Mouse (Mus musculus) lung, postnatal 4 days (tissue): ENCODE results near the gene Clec1b.

Experiments used
- DNase-seq, 2 experiments: peaks; one replicate each; pipeline ENCODE4 v3.0.0; 2021

Clec1b gene

DNA sequence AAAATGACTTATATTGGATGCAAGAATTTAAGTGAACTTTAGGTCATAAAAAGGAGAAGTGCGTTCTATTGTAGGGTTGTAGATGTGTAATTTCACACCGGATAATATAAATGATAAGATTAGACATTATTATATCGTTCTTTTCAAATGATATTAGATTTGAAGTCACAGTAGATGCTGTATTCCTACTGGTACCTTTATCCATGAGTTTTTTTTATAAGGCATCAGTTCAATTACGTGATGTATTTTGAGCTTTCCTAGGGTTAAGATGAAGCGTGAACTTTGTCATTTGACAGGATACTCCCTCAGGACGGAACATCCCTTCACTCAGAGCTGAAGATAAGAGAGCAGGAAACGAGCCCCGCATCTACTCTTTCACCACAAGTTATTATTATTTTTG, at the start of gene Clec1b:
TSS of gene Clec1b (plus strand) at position 301 of the 400 bp plus-strand sequence.
- no peak for DNase-seq

DNA sequence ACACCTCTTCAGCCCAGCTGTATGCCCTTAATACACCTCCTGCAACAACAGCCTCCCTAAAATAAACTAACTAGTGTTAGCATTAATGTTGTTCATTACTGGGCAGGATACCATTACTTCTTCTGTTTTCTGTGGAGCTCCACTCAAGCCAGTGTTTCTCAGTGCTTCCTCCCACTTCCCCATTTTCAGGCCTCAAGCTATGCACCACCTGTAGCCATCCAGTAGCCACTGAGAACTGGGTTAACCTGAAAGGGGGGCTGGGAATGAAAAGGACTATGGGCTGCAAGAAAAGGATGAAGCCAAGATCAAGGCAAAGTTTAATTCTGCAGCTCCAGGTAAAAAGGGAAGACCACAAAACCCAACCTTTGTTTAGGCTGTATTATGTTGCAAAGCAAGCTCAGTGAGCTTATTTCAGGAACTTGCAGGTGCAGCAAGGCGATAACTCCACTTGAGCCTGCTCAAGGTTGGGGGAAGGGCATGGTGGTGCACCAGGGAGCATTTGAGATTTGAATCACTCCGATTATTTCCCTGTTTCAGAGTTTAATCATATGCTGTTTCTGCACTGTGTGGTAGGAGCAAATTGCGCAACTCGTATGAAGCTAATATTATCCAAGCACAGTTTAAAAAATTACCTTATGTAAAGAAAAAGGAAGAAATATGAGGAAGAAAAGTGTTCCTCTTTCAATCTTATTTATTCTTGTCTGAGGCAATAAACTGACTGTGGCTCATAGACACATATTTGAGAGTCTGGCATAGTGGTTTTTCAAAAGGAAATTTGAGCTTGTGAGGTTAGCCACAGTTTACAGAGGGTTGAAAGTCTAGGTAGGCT, 47.4 kb upstream of the Clec1b start:
- DNase-seq = peak in 1 of 2 experiments; percentile 31

DNA sequence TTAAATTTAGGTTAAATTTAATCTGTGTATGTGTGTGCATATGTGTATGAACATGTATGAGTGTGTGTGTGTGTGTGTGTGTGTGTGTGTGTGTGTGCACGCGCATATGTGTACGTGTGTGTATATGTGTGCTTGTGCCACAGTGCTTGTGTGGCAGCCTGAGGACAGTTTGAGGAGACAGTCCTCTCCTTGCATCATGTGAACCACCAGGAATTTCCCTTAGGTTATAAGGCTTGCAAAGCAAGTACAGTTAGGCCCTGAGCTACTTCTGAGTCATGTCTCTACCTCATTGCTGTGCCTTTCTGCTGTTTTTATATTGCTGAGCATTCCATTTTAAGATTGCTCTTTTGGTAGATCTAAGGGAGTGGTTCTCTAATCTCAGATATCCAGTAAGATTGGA, 46.0 kb upstream of the Clec1b start:
- DNase-seq = no peak

DNA sequence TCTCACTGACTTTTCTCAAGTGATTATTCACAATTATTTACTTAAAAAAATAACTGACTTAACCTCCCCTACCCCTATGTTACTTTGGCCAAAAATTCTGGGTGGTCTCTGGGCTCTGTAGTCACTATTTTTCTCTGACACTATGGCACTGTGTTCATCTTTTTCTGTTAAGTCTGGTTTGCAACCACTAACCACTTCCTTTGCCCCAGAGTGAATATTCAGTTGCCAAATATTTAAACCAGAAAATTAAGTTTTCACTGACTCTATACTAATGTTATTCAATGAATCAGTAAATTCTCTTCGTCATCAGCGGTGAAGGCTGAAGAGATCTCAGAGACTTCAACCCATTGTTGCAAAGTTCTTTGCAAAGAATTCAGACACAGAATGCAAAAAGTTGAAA, 41.3 kb upstream of the Clec1b start:
- DNase-seq = no peak

DNA sequence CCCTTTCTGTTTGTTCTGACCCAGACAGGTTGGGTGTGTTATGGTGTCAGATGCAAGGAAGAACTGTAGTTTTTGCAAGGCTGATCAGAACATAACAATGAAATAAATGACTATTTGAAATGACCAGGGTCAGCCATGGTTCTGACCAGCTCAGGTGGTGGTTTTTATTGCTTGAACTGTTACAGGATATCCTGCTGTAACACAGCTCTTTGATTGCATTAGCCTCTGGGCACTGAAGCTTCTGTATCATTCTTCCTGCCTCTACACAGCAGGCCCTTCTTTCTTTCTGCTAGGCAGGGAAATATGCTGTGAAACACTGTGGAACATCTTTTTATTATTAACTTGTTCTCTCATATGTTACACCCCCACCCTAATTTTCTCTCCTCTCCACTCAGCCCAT, 40.7 kb upstream of the Clec1b start:
- DNase-seq = no peak

DNA sequence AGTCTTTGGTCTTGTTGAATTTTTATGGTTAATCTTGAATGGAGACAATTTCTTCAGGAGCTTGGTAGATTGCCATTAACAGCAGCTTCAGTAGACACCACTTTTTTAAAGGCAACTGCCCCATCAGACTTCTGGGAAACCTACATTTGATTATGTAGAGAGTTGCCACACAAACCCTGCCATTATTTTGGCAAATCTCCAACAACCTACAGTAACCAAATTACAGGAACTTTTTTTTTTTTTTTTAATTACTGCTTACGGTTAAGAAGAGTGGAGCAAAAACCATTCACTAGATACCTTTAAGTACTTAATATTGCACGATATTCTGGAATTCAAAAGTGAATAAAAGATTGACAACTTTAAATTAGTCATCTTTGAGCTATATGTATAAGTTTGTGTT, 37.6 kb upstream of the Clec1b start:
- DNase-seq = no peak

DNA sequence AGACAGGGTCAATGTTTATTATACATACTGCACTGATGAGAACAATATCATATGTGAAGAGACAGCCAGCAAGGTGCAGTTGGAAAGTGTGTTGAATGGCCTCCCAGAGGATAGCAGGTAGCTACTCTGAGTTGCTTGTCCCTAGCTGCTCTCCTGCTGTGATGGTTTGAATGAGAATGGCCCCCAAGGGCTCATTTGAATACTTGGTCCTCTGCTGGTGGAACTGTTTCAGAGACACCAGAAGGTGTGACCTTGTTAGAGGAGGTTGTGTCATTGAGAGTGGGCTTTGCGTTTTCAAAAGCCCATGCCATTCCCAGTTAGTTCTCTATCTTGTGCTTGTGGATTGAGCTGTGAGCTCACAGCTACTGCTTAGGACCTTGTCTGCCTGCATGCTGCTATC, 33.2 kb upstream of the Clec1b start:
- DNase-seq = no peak

DNA sequence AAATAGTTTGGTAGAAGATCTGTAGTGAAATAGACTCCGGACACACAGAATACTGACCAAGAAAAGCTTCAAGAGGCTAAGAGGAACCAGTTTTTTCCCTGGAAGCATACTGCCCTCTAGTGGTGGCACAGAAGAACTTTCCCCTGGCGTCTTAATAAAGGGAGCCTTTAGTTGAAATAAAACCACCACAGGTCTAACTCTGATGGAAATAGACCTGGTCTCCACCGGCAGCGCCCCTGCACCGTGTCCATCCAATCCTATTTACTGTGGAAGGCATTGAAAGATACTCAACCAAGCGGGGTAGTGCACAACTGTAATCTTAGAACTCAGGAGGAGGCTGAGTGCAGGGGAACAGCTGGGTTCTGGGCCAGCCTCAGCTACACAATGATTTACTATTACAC, 31.1 kb upstream of the Clec1b start:
- DNase-seq = peak in 1 of 2 experiments; percentile 67

DNA sequence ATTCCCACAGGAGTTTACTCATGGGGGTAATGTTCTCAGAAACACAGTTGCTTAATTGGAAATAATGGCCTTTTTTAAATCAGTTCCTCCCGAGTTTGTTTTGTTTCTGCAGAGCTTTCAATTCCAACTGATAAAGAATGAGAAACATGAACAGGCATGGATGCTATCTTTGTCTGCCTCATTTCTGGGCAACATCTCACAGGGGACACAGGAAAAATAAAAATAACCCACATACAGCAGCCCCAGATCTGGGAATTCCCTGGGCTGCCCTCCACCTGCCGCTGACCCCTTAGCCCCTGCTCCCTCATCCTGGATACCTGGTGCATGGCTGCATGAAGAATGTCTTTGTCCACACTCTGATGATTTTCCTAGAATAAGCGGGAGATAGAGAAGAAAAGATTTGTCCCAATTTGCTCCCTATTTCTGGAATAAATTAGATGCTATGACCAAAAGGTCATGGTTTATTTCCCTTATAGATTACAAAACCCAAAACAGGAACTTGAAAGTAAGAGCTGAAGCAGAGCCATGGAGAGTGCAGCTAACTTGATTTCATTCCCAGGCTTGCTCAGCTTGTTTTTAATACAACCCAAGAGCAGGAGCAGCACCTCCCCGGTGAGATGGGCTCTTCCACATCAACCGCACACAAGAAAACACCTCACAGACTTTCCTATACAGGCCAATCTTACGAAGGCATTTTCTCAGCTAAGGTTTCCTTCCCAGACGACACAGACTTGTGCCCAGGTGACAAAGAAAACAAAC, 27.5 kb upstream of the Clec1b start:
- no peak for DNase-seq

DNA sequence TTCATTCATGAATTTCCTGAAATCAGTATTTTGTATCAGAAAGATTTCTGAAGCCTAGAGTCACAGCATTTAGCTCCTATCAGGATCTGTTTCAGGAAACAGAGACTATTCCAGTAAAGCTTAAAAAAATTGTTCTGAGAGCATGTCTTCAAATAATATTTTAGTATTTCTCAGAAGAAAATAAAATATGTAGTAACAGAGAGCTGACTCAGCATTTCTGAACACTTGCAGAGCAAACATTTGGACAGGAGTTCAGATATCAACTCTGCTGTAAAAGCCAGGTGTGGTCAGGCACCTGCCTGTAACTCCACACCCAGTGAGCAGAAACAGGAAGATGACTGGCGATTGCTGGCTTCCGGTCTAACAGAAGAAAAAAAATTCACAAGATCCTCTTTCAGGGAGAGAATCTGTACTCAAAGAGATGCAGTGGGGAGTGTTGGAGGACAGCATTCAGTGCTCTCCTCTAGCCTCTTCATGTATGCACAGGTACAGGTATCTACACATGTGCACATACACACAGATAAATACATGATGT, 22.1 kb upstream of the Clec1b start:
- no peak for DNase-seq

DNA sequence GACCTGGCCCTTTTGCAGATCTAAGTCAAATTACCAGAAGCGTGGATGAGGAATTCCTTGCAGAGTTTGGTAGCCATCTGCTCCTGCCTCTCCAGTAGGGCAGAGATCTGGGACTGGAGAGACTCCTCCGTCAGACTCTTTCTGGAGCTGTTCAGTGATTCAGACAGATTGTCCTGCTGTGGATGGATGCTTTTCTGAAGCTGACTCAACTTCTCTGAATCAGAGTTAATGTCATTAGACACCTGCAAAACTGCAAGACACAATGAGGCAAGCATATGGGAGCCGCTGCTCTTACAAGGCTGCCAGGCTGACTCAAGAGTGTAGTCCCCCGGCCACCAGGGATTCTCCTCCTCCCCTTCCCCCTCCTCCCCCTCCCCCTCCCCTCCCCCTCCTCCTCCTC, 16.6 kb upstream of the Clec1b start:
- DNase-seq = no peak

DNA sequence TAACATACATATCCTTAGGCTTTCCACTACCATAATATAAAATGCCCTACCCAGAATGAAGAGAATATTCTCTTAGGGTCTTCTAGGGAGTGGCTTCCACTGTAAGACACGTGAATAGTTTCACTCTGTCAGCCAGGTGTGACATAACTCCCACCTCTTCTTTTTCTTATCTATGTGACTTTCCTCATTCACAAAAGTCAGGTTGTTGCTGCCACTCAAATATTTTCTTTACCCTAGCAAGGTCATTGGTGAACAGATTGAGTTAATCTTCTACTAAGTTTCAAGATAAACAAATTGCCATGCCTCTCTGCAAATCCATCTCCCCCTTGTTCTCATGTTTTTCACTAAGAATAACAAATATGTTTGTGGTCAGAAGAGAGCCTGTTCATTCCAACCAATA, 15.4 kb upstream of the Clec1b start:
- DNase-seq = no peak

DNA sequence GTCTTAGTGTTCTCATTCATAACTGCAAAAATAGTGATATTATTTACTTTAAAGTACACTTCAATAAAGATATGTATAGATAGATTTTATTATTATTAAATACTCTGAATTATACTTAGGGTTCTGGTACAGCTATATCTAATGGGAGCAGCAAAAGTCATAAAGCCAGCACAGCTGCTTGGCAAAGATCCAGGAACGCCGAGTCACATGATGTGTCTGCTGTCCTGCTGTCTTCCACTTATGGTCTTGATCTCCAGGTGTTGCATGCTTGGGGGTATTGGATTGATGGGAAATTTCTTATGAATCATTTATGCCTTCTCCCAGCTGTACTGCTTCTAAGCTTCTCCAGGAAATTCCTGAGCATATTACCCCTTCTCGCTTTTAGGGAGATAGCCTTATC, 13.6 kb upstream of the Clec1b start:
- no peak for DNase-seq

DNA sequence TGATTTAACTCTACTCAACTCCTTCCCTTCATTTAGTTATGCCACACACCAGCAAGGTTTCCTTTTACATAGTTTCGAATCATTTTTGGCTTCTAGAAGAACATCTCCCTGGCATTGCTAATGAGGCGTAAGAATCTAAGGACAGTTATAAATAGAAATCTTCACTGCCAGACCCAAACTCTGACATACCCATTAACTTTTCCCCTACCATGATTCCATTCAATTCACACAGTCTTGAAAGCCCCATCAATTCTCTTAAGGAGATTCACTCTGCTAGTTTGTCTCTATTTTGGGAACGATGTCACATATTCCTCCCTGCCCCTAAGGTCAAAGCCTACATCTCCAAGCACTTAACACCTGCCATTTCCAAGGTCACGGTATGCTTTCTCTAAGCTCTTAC, 12.1 kb upstream of the Clec1b start:
- DNase-seq = no peak

DNA sequence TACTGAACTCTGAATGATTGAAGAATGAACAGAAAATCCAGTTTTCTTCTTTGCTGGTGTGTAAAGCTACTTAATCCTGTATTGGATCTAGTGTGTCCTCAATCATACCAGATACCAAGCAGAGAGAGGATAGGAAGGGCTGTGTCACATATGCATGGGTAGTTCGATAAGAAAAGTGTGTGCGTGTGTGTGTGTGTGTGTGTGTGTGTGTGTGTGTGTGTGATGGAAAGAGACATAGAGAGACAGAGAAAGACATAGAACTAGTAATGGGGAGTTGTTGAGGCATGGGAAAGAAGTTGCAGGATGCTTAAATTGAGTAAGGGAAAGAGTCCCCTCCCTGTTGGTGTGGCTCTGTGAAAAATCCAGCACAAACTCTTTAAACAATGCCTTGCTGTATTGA, 11.3 kb upstream of the Clec1b start, which contains the start of gene Clec12b:
TSS of gene Clec12b (minus strand) at position 101 of the 400 bp plus-strand sequence.
- no peak for DNase-seq

DNA sequence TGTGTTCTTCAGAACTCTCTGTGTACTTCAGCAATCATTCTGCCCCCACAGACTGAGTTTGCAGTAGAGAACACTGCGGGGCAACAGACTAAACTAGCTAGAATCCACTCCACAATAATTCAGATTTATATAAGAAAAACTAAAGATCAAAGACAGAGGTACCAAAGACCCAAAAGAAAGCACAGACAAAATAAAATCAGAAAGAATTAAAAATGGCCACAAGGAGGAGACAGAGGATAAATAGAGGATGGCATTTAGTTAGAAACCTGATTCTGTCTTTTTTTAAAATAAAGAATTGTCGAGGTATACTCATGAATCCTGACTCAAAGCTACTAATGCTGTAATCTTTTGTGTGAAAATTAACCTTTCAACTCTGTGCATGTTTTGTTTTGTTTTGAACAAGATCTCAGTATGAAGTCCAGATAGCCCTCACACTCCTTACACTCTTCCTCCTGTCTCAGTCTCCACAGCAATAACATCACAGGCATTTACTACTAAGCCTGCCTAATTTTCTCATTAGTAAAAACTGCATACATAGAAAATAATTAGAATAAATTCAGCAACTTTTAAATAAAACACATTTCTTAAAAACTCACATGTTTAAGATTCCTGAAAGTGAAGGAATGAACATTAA, 3.9 kb upstream of the Clec1b start:
- DNase-seq = no peak

DNA sequence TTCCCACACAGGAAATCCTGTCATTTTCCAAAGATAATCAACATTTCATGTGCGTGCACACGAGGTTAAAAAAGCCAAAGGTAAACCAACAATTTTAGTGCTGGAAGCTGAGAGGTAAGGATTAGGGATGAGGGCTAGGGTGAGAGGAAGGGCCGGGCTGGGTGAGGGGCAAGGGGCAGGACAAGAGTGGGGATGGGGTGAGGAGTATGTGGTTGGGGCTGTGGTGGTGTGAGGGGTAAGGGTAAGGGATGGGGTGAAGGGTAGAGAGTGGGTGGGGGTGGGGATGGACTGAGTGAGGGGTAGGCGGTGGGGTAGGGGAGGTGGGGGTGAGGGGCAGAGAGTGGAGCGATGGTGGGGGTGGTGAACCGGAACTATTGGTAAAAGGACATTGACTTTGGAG, 3.4 kb upstream of the Clec1b start:
- no peak for DNase-seq

DNA sequence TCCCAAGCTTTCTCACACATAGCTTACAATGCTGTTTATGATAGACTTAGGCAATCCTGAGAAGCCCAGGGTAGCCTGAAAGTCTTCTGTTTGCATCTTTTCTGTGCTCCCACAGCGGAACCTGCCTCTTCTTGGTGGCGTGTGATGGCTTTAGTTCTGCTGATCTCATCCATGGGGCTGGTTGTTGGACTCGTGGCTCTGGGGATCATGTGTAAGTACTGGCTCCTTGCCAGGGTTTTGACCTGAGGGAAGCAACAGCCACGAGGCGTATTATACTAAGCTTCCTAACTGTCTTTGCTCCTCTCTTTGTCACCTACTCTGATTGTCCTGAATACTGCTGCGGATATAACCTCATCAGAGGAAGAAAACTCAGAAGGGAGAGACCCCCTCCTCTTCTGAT, 2.8 kb downstream of the Clec1b start:
- peak; percentile 15 to 25 for DNase-seq

DNA sequence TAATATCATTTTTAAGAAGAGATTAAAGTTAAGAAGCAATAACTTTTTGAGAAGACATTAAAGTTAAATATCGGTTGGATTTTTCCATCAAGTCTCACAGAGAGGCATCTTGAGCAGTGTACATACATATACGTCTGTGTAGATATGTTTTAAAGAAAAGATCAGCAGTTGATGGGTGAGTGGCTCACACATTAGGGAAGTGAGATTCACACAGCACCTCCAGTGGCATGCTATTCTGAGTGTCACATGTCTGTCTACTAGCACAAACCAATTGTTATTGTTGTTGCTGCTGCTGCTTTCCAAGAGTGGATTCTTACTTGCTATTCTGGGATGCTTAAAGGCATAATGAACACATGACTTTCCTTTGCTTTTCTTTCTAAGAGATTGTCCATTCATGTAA, 5.3 kb downstream of the Clec1b start:
- no peak for DNase-seq

DNA sequence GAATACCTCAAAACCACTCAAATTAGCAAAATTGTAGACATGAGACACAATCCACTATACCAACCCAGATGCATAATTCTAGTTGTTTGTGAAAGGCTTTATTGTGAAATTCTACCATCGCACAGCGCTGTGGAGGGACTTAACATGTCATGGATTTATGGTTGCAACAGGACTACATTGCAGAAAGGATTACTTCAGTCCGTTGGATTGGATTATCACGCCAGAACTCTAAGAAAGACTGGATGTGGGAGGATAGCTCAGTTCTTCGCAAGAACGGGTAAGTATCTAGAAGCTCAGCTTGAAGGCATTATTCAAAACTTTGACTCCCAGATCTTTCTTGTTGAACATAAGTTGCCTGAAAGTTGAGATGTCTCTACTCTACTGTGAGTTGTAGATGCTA, 6.3 kb downstream of the Clec1b start:
- DNase-seq = no peak

DNA sequence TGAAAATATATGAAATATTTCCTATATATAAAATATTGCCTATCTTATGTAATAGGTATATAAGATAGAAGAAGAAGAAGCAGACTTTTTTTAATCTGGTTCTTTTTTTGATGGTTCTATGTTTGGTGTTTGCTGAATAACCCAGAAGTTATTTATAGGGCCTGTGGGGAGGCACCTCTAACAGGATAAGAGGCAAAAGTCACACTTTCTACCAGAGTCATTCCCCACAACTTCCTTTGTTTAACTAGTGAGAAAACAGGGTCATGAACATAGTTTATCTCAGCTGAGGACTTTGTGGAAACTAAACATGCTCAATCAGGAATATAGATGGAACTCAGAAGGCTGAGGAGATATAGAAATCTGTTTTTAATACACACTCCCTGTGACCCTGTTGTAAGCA, 8.9 kb downstream of the Clec1b start:
- no peak for DNase-seq

DNA sequence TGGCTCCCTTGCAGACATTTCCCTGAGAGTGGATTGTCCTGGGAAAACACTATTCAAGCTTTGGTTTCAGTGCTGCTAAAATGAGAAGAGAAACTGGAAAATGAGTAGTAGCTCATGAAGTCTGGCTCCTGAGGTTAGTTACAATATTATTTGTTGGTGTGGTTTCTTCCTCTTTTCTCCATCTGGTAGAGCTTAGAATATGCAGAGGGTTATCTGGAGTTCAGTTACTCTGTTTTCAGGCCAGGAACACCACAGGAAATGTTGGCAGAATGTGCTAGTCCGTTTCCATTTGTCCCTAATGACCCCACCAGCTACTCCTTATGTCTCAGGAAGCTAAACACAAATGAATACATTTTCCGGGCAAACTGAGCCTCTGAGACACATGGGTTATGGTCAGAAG, 10.2 kb downstream of the Clec1b start:
- no peak for DNase-seq

DNA sequence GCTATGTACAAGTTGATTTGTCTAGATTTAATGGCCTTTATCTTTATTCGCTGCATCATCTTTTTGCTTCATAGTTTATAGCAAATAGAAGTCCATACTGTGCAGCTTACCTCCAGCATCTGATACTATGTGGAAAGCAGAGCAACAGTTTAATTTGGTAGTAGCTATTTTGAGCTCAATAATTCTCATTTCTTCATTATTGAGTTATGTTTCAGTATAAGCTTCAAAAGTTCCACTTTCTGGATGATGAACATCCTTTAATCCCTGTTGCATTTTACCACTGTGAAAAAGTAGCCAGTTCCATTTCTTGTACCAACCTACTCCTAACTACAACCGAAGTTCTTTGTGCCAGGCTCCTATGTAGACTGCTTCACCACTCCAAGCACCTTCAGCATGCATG, 11.5 kb downstream of the Clec1b start, which contains the start of gene Clec9a:
TSS of gene Clec9a (plus strand) at position 301 of the 400 bp plus-strand sequence.
- no peak for DNase-seq

DNA sequence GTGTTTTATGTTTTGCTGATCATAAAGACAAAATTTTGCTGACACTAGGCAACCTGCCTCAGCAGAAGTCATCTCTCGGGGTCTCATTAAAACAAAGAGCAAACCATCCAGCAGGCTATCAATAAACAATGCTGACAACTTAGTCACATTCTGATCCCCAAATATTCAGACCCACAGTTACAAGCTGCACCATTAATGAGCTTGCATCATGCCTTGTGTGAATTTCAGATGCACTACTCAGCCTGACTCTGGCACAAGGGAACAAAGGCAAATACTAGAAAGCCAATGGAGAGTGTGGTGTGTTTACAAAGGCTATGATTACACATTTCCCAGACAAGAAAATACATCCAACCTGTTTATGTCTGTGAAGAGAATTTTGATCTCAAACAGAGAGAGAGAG, 17.1 kb downstream of the Clec1b start:
- no peak for DNase-seq
